Mouse (Mus musculus): Measurements from ENCODE around the gene Tmtc2. TPM values are rescaled to one million over a fixed set of nuclear protein-coding genes. Genes with fewer than 3 reads are reported as not detected.

Gene Tmtc2
- total RNA-seq, 2 experiments from 2014 or later = 2.4 to 3.5 TPM

DNA sequence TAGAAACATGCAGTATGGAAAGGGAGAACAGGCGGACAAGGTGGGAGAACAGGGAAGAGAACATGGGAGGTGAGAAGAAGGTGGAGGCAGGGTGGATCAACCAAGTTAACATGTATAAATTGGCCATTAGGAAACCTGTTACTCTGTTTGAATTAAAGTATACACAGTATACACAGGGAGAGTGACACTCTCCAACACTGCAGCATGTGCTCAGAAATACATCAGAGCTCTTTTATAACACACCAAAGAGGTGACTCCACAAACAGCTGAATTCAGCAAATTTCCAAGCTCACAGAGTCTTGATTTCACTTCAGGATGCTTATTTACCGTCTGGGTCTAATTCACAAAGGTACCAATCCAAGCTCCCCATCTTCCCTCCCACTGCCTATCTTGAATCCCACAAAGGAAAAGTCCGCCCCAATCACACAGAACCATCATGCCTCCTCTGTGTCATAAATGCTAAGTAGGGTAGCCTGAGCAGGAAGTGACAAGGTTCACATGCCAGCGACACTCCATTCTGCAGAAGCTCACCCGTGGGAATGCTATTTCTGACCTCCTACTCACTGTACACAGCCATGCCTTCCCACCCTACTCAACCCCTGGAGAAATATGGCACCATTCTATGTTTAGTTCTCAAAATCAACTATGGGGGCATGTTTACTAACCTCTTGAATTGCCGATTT, 17.2 kb downstream of the Tmtc2 start:
- no peak for DNase-seq
- intact Hi-C loops (cut with DNase I; ENCODE audit: low total_unique reads) = no loop called here

DNA sequence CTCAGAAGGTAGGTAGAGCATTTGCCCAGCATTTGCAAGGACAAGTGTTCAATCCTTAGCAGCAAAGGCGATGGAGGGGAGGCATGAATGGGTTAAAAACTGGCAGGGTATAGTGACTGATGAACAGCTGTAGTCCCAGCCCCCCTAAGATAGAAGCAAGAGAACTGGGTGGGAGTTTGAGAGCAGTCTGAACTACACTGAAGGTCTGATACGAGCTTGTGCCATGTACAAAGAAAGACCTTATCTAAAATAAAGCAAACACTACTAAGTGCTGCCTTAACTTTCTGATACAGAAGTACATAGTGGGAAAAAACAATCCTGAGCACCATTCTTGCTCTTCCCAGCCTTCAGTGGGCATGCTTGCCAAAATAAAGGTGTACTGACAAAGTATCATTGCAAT, 20.1 kb downstream of the Tmtc2 start:
- DNase-seq = no peak
- intact Hi-C loops (cut with DNase I; ENCODE audit: low total_unique reads) = no loop called here

DNA sequence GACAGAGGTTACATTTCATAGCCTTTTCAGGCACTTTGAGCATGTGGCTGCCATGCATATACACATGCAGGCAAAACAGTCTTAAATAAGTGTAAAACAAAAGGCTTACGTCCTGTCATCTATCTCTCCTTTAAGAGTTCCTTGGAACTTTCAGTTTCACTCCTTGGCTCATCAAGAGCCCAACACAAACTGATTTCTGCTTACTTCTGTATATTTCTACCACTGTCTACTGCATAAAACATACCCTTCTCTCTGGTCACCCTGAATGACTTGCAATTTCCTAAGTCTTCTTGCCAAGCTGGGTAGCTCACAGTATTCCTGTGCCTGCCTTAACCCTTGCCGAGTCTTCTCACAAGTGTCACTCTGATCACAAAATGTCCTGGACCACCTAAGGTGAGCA, 26.2 kb downstream of the Tmtc2 start:
- intact Hi-C loops (cut with DNase I; ENCODE audit: low total_unique reads) = no loop called here
- DNase-seq = no peak

GRCm38 (mm10) chr10:105544004-105545003, 29.9 kb downstream of the Tmtc2 start:
- DNase-seq = no peak
- intact Hi-C loops (cut with DNase I; ENCODE audit: low total_unique reads) = no loop called here

DNA sequence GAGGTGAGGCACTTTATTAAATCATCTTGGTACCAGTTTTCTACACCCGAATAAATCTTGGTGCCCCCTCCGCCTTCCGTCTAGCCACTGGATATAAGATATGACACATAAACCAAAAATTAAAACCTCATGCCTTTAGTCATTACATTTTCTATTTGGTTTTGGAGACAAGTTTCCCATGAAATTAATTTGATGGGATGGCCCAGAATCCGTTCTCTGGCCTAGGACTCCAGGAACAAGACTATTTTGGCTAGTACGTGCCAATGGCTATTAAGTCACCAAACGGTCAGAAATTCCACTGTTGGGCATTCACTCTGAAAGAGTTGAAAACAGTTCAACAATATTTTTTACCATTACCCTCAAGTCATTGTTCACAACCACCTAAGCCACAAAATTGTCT, 32.2 kb downstream of the Tmtc2 start:
- intact Hi-C loops (cut with DNase I; ENCODE audit: low total_unique reads) = no loop called here
- no peak for DNase-seq

GRCm38 (mm10) chr10:105539697-105540096, 34.6 kb downstream of the Tmtc2 start:
- intact Hi-C loops (cut with DNase I; ENCODE audit: low total_unique reads) = no loop called here
- DNase-seq = no peak

- no peak for DNase-seq
- intact Hi-C loops (cut with DNase I; ENCODE audit: low total_unique reads) = no loop called here
These were observed 37.3 kb downstream of the Tmtc2 start for GRCm38 (mm10) chr10:105536910-105537309.

DNA sequence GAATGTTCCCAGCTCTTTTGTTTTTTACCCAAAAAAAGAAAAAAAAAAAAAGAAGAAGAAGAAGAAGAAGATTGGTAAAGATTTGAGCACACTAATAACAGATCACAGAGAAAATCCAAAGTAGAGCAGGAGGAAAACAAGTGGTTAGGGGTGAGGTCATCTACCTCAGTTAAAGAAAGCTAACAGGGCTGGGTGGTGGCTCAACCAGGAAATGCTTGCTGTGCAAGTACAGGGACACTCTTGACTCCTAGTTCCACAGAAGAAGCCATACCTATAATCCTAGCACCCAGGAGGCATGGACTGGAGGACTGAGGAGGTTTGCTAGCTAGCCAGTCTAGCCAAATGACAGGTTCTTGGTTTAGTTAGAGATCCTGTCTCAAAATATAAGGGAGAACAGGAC, 38.4 kb downstream of the Tmtc2 start:
- no peak for DNase-seq
- intact Hi-C loops (cut with DNase I; ENCODE audit: low total_unique reads) = no loop called here

- intact Hi-C loops (cut with DNase I; ENCODE audit: low total_unique reads) = no loop called here
- no peak for DNase-seq
These were observed 41.5 kb downstream of the Tmtc2 start for GRCm38 (mm10) chr10:105532747-105533146.

DNA sequence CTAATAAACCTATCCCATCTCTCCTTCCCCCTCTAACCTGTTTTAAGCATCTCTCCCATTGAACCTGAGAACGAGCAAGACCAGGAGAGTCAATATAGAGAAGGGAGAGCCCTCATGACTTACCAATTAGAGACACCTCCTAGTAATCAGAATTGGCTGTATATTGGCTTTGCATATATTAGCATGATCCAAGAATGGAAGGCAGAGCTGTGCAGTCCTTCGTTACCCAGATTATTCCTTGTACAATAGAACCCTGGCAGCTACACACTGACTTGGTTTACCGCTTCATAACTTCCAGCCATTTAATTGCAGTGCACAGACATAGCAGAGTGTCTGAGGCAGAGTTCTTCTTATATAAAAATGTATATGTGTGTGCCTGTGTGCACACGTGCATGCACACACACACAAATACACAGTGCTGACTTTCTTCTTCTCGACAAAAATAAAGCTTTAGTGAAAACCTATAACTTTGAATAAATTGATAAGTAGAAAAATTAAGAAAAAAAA, 42.2 kb downstream of the Tmtc2 start:
- no peak for DNase-seq
- intact Hi-C loops (cut with DNase I; ENCODE audit: low total_unique reads) = no loop called here

DNA sequence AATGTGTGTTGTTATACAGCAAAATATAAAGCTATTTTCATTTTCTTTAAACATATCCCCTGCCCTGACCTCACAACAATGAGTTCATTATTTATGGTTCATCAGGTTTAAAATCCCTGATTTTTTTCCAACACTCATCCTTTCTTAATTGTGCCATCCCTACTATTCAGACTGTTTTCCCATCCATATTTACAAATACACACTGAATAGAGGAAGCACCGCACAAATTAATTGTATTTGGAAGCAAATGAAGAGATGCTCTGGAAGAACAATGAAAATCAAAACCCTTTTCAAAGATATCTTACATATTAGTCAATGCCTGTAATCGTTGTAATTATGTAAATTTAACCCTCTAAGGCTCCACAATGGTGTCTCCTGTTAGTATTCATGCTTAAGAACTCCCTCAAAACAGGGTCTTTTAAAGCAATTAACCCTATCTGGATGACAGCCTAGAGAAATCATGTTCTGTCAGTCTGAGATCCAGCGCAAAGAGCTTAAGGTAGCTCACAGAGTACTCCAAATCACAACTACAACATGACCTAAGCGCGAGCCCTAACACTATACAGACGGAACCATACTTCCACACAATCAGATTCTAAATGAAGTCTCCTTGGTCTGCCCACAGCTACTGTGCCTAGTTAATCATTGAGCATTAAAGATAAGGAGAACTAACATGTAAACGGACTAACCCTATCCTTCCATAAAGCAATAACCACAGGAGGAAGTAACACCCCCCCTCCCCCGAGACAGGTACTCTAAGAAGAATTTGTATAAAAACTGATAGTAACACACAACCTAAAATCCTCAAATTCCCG, 43.0 kb downstream of the Tmtc2 start:
- no peak for DNase-seq
- intact Hi-C loops (cut with DNase I; ENCODE audit: low total_unique reads) = no loop called here

- intact Hi-C loops (cut with DNase I; ENCODE audit: low total_unique reads) = no loop called here
- no peak for DNase-seq
These were observed 50.7 kb downstream of the Tmtc2 start for GRCm38 (mm10) chr10:105523405-105524088.

GRCm38 (mm10) chr10:105522431-105522830, 51.8 kb downstream of the Tmtc2 start:
- intact Hi-C loops (cut with DNase I; ENCODE audit: low total_unique reads) = no loop called here
- DNase-seq = no peak

GRCm38 (mm10) chr10:105519154-105519806, 55.0 kb downstream of the Tmtc2 start:
- intact Hi-C loops (cut with DNase I; ENCODE audit: low total_unique reads) = no loop called here
- DNase-seq = no peak

- no peak for DNase-seq
- intact Hi-C loops (cut with DNase I; ENCODE audit: low total_unique reads) = no loop called here
These were observed 56.1 kb downstream of the Tmtc2 start for GRCm38 (mm10) chr10:105518144-105518543.

DNA sequence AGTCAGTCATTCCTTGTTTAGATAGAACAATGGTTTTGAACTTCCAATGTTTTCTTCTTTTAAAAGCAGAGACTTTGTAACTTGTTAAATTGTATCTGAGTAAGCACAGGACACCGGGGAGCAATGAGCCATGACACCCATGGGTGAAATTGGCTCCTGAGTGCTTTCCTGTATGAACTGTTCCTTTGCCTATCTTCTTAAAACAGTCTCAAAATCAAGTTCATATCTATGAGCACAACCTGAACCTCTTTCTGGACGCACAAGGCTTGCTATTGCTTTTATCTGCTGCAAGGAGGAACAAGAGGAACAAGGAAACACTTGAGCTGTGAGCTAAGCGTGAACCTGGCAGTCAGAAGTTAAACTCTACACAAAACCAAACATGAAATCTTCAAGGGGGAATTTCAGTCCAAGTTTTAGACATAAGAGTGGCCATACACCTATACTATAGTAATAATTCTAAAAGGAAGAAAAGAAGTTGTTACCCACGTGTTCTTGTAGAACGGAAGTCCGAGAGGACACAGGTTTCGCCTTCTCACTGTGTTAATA, 60.4 kb downstream of the Tmtc2 start:
- DNase-seq = no peak
- intact Hi-C loops (cut with DNase I; ENCODE audit: low total_unique reads) = no loop called here

DNA sequence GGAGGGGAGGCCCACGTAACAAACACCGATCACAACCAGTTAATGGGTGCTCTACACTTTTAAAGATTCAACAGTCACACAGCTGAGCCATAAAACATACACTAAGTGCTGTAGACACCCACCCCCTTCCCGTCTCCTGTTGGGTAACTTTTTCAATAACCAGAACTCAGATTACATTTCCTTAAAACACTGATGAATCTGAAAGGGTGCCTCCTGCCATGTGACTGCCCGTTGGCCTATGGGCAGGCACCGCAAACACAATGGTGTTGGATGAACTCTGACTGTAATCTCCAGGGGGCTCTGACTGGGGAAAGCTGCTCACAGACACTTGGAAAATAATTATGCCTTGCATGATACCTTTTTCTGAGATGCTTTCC, 64.4 kb downstream of the Tmtc2 start:
- no peak for DNase-seq
- intact Hi-C loops (cut with DNase I; ENCODE audit: low total_unique reads) = no loop called here

GRCm38 (mm10) chr10:105509146-105509895, 64.9 kb downstream of the Tmtc2 start:
- no peak for DNase-seq
- intact Hi-C loops (cut with DNase I; ENCODE audit: low total_unique reads) = no loop called here

Data from gastrocnemius, postnatal 14 days (tissue).